Mouse (Mus musculus): Measurements from ENCODE around the gene Klrb1c.
"Not testable (repeated sequence)": the region's sequence is repeated elsewhere in the genome, so short reads cannot be mapped to it uniquely, and the experiment has no call there.

GRCm38 (mm10) chr6:128760016-128760415 is 29.0 kb downstream of the Klrb1c start:
- not testable (repeated sequence) for TF ChIP-seq FLI1 (IDR thresholded peaks at IDR 0.05; ENCODE audit: low read length); GATA1 (IDR thresholded peaks at IDR 0.05; ENCODE audit: borderline replicate concordance, low read length)
